Mouse (Mus musculus) kidney, adult 18-20 months (tissue): Measurements from ENCODE around the gene Taok3.
"Not testable (repeated sequence)": the region's sequence is repeated elsewhere in the genome, so short reads cannot be mapped to it uniquely, and the experiment has no call there.

Experiments
- DNase-seq: peaks from one replicate; pipeline ENCODE4 v3.0.0; 2021

The Taok3 gene

DNA sequence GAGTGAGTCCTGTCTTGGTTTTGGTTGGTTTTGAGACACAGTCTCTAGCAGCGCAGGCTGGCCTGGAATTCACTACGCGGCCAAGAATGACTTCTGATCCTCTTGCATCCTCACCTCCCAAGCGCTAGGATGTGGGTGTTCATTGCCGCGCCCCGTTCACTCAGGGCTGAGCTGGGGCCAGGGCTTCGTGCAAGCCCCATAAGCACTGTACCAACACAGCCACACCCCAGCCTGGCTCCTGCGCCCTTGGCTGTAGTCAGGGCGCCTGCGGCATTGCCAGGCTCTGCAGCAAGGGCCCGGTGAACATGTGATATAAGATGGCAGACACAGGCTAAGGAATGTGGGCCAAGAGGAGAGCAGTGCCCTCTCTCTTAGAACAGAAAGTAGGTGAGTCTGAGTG, 149.5 kb downstream of the Taok3 start:
- DNase-seq: no peak

DNA sequence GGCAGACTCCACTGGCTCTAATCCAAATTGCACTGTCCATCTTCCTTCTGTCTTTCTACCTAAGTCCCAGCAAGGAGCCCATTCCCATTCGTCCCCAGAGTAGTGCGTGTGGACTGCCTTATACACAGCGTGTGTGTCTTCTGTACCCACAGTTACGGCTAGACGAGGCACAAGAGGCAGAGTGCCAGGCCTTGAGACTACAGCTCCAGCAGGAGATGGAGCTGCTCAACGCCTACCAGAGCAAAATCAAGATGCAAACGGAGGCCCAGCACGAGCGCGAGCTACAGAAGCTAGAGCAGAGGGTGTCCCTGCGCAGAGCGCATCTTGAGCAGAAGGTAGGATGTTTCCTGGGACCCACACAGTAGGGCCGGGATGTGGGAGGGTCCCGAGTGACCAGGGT, 152.0 kb downstream of the Taok3 start:
- DNase-seq: no peak

DNA sequence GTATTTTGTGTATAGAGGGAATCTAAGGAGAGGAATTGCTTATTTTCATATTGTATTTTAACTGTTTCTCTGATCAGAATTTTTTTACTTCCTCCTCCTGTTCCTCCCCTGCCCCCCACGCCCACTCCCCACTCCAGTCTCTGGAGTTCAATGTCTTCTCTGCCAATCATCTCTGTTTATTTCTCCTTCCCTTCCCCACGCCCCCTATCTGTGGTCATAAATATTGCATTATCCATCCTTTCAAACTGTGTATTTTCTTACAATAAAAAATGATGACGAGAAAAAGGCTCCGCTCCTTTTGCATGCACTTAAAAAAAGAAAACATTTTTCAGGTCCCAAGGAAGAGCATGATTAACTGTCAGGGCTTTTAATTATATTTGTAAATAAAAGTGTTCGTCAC, 154.9 kb downstream of the Taok3 start:
- DNase-seq: no peak

DNA sequence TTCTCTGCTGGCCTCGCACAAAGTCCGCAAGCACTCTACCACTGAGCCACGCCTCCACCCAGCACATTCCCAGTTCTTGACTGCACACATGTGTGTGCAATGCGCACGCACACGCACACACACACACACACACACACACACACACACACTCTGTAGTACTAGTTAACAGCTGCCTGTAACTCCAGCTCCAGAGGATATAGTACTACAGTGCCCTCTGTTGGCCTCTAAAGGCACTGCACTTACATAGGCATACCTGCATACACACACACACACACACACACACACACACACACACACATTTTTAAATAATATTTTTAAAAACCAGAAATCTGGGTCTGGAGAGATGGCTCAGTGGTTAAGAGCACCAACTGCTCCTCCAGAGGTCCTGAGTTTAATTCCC, 157.9 kb downstream of the Taok3 start:
- no peak for DNase-seq

DNA sequence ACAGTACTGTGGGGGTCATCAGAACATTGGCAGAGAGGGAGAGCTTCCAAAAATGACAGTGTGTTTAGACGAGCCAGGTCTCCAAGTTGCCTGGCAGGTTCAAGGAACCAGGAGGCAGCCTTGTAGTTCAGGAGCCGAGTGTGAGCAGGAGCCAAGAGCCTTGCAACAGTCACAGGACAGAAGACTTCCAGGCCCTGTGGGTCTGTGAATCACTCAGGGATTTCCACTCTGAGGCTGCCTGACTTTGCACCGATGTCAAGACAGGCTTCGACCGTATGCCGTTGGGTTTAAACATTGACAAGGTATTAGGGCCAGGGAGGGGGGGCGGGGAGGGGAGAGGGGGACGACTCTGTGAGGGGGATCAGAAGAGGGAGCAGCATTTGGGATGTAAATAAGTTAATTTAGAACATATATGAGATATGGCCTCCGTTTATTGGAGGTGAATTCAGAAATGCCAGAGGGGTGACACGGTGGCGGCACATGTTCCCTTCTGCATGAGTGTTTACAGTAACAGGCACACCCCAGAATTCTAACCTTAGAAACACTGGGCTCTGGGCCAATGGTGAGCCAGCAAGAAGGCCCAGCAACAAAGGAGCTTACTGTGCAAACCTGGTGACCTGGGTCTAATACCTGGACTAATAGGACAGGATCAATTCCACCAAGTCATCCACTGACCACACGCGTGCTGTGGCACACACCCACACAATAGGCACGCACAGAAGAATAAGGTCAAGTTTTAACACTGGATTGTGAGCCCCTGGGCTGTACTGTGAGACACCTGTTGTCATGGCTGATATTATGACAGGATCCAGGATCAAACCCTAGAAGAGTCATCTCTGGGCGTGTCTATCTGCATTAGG, 159.1 kb downstream of the Taok3 start:
- peak; percentile 84 for DNase-seq

DNA sequence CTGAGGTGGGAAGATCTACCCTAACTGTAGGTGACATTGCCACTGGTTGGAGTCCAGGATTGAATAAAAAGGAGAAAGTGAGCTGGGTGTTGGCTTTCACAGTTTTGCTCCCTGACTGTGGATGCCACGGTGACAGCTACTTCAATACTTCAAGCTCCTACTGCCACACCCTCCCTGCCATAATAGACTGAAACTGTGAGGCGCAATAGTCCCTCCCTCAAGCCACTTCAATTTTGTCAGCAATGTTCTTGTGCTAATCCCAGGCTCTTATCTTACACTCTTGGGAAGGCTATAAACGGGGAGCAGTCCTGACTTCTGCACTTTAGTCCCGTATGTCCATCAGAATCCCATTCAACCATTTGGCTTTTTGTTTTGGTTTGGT, 159.7 kb downstream of the Taok3 start:
- no peak for DNase-seq

DNA sequence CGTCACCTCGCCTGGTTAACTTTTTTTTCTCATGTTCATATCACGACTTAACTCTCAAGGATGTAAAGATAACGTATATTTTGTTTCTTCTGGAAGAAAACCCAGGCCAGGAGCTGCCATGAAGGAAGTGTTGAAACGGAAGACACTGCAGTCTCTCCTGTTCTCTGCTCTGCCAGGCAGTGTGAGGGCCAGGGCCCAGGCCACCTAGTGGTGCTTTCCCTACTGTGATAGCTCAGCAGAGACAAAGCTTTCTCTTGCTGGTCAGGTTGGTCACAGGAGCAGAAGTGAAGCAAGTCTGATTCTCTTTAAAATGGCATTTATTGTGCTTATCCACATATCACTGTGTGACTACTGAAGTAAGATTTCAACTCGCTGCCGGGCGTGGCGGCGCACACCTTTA, 161.6 kb downstream of the Taok3 start:
- no peak for DNase-seq

DNA sequence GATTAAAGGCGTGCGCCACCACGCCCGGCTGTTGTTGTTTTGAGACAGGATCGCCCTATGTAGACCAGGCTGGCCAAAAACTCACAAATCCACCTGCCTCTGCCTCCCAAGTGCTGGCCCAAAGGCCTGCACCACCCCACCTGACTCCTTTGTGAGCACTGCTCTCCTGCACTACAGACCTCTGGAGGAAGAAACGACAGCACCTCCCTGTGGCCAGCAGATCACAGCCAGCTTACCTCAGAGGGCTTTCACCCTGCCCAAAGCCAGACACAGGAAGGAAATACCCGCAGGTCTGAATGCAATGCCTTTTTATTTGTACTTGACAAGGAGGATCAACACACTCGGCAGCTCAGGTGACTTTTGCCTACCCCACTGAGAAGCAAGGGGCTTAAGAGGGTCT, 162.4 kb downstream of the Taok3 start:
- no peak for DNase-seq

DNA sequence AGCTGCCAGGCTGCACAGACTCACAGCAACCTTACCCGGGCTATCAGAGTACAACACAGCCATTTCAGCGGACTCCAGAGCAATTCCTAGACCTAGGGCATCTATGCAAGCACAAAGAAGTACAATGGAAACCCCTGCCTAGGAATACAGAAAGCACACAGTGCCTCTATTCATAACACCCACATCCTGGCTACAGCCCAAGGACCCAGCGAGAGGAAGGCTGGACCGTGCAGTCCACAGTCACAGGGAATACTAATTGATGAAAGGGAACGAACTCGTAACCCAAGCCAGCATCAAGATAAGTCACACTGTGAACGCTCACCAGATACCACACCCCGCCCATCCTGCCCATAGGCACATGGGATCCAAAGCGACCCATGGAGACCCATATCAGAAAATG, 164.1 kb downstream of the Taok3 start:
- no peak for DNase-seq

DNA sequence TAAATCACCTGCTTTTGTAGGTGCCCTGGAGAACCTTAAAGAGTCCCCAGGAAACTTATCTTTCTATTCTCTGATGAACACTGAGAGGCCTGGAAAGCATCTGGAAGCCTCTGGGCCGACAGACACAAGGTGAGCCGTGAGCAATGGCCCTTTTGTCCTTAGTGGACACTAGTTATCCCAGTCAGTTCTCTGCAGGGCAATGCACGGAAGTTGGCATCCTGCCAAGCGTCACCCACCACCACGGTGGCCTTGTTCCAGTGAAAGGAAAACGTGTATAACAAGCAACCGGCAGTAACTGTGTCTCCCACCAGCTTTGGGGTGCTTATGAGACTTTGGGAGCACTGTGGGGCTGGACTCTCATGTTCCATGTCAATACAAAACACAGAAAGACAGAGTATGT, 164.8 kb downstream of the Taok3 start:
- DNase-seq: no peak

DNA sequence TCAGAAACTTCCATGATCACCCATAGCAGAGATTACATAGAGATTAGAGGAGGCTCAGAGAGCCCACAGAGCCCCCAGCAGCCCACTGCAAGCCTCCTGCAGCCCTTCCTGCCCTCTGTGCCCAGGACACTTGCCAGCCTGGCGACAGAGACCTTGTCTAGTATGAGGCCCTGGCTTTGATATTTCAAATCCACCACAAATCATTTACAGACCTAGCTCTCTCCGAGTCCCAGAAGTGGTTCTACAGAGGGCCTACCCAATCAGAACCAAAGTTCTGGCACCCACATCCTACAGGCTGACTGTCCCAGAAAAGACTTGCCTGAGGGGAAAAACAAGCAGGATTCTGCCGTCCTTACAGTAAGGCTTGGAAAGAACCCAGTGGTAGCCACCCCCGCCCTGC, 165.3 kb downstream of the Taok3 start:
- peak; percentile 34 for DNase-seq

DNA sequence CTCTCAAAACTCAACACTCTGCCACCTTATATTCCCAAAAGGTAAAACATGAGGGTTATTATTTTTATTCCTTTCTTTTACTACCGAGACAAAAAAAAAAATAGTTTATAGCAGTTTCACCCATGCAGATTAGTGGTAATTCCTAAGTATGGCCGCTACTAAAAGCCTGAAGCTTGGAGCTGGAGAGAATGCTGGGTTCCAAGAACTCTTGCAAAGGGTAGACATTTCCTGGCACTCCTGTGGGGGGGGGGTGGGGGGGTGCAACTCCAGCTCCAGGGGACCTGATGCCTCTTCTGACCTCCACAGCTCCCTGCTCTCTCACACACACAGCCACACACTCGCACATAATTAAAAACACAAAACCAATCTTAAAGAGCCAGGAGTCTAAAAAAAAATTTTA, 166.4 kb downstream of the Taok3 start:
- no peak for DNase-seq

DNA sequence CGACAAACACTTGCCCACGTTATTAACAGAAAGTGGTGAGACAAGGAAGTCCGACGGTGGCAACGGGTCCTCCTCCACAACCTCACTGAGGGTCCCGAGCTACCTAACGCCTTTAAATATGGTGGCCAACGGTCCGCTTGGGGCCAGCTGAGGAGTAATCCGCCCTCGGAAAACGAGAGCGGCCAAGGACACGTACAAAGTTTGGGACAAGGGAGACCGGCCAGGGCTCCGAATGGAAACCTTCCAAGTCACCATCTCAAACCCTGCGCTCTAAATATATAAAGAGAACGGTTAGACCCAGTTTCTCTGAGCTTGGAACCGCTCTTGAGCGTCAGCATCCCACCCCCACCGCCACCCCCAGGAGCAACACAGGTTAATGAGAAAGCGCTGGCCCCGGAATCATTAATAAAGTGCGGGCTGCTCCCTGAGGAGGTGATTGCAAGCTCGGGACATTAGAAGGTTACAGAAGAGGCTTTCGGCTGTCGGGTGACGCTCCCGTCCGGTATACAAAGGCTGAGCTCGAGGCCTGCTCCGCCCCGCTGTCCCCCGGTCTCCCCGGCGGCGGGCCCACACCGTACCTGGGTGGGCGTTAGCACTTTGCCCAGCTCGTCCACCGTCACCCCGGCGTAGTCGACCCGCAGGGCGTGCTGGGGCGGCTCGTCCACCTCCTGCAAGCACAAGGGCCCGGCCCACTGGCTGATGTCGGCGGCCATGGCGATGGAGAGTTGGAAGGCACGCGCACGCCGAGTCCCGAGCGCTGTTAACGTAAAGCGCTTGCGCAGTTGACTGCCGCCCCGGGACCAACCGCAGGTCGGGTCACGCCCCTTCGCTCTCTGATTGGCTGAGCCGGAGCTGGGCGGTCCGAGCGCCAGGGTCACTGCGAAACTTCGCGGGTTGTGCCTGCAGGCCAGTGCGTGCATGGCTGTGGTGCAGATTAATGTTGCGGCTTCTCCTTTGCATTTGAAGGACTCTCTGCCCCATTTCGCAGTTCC, 167.2 kb downstream of the Taok3 start, which contains the start of gene Pebp1:
TSS of gene Pebp1 (minus strand) at position 795 of the 992 bp plus-strand sequence.
- DNase-seq: peak; percentile 95

DNA sequence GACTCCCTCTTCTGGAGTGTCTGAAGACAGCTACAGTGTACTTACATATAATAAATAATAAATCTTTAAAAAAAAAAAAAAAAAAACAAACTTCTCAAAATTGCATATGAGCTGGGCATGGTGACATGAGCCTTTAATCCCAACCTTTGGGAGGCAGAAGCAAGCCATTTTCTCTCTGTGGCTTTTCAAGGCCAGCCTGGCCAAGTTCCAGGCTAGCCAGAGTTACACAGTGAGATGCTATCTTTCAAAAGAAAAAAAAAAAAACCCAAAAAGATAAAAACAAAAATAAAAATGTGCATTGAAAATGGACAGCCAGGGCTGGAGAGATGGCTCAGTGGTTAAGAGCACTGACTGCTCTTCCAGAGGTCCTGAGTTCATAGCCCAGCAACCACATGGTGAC, 169.7 kb downstream of the Taok3 start:
- DNase-seq: no peak

DNA sequence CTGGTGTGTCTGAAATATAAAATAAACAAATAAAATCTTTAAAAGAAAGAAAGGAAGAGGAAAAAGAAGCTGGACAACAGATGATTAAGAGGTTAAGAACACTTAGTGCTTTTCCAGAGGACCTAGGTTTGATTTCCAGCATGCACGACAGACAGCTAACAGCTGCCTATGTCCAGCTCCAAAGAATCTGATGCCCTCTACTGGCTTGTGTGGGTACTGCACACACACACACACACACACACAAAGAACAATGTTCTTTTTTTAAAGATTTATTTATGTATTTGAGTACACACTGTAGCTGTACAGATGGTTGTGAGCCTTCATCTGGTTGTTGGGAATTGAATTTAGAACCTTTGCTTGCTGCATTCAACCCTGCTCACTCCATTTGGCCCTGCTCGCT, 170.2 kb downstream of the Taok3 start:
- DNase-seq: no peak

DNA sequence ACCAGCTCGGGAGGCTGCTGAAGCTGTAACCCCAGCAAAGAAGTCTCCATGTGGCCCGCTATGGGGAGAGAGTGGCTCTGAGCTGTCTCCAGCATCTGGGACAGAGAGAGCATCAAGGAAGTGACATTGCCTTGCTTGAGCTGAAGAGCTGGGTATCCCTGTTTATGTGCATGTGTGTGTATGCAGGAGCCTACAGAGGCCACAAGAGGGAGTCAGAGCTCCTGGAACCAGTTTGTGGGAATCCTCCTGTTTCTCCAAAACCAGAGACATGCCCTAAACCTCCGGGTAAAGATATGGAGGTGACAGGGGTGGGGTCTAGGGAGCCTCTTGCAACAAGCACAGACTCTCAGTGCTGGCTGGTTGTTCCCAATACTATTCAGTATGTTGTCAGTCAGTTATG, 171.4 kb downstream of the Taok3 start:
- DNase-seq: no peak

DNA sequence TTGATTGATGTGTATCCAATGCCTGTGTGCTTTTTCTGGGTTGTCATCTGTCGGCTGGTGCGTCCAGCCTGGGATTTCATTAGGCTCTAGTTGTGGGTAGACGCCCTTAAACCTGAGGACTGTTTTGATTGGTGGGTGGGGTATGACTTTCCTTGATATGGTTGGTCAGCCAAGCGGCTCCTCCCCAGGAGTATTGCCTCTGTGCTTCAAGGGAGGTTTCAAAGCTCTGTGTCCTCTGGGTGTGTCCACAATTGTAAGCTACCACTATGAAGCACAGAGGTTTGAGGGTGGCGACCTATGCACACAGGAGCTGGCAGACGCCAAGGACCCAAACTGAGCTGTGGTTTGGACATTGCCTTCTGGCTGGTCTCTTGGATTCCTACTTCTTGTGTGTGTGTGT, 172.6 kb downstream of the Taok3 start:
- DNase-seq: no peak

DNA sequence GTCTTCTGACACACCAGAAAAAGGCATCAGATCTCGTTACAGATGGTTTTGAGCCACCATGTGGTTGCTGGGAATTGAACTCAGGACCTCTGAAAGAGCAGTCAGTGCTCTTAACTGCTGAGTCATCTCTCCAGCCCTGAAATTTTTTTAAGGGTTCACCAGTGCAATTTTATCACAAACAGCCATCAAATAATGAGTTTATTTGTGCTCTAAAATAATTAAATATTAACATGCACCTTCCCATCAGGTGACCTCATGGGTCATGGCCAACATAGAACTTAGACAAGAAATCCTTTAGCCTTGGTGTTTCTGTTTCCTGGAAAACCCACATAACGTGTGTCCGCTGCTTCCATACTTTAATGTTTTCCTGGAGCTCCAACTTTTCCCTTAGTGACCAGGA, 173.8 kb downstream of the Taok3 start:
- DNase-seq: not testable (repeated sequence)

DNA sequence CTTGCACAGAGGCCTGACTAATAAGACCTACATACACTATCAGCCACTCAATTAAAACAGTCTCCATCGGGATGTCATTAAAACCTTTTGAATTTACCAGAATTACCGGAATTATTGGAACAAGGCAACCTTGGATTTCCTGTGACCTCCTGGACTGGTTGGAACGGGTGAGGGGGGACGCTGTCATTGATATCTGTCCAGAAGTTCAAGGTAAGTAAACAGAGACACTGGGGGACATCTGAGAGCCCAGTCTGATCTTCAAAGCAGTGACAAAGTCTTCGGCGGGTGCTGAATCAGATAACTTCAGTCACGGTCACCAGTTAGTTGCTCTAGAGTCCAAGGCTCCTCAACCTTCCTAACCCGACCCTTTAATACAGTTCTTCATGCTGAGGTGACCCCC, 175.1 kb downstream of the Taok3 start:
- DNase-seq: no peak

DNA sequence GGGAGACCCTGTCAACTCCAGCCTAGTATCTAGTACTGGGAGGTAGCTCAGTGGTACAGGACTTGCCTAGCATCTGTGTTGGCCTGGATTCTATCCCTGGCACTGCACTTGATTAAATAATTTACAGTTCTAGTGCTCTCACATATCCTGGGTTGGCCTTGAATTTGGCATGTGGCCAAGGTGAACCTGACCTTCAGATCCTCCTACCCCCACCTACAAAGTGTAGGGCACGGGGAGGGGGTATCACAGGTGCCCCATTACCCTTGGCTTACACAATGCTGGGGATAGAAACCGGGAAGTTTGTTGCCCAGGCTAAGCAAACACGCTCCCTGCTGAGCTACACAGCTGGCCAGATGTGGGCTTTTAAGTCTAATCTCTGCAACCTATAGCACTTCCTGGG, 183.0 kb downstream of the Taok3 start:
- DNase-seq: no peak

DNA sequence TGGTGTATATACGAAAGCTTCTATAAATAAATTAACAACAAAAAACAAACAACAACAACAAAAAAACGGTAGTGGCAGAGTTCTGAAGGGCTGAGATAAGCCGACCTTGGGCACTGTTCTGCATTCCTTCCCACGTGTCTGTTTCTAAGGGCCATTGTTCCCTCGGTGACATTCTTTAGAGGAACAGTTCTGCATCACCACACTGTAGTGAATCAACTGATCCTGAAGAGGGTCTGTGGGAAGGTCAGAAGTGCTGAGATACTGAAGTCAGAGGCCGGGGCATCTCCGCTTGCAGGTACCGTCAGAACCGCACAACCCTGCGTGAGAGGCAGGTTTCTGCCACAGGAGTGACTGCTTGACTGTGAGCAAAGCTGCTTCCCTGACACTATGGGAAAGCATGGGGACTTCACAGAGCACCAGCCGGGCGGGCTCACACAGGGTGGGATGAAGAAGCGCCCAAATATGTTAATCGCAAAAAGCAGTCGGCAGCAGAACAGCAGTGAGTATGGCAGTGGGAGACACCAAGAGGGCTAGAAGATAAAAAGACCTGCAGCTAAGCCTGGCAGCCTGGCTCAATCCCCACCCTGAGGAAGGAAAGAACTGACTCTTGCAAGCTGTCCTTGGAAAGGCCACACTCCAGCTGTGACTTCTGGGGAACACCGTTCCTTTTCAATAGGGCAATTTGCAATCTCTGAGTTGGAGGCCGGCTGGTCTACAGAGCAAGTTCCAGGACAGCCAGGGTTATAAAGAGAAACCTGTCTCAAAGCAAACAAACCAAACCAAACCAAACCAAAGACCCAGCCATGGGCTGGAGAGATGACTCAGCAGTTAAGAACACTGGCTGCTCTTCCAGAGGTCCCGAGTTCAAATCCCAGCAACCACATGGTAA, 184.0 kb downstream of the Taok3 start:
- no peak for DNase-seq

DNA sequence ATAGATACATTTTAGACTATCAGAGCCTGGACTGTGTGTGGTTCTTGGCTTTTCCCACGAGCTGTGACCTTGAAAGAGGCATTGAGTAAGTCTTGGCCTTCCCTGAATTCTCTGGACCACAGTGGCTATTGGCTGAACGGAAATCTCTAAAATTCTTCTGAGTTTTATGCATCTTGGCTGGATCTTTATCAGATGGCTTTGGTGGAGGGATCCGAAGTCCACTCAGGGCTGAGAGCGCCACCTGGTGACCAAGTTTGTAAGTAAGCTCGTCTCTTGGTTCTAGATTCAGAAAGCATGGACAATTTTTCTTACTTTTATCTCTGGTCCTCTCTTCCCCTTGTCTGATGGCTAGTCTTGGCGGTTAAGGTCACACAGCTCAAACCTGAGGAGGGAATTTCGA, 185.0 kb downstream of the Taok3 start:
- peak; percentile 86 for DNase-seq

DNA sequence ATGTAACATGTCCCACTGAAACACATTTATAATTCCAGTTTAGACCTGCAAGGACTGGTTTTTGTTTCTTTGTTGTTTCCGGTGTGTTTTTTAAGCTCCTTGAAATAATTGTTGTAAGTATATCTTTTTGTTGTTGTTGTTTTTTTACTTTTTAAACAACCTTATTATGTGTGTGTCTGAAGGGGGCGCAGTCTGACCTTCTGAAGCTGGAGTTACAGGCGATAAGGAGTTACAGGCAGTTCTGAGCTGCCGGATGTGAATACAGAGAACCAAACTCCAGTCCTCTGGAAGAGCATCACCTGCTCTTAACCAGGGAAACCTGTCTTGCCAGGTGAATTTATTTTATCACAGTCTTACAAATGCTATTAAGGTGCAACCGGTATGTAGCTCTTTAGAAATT, 185.8 kb downstream of the Taok3 start:
- DNase-seq: no peak
